Mouse (Mus musculus): ENCODE measurements around the gene Ppp1r9a. TPM values are rescaled to one million over a fixed set of nuclear protein-coding genes. Genes with fewer than 3 reads are reported as not detected.

Ppp1r9a gene
- total and polyA plus RNA-seq, 3 experiments = 1.0 TPM; not detected in 2

GRCm38 (mm10) chr6:4903325-4904054, 773 bp downstream of the Ppp1r9a start:
- no peak for DNase-seq (ENCODE audit: extremely low read depth)
- dilution Hi-C loops (cut with MboI; ENCODE audit: extremely low pct_ligation_motif_present, extremely low pct_unique_long_range_greater_than_20kb, low sequenced_read_pairs) (no loop called here), in situ Hi-C loops (cut with MboI; ENCODE audit: low pct_ligation_motif_present, low pct_unique_long_range_greater_than_20kb, low sequenced_read_pairs) (no loop called here)
- no peak for TF ChIP-seq JUND (conservative IDR thresholded peaks at IDR 0.05; ENCODE audit: low read depth, low read length)
- no peak for TF ChIP-seq MAZ (IDR thresholded peaks at IDR 0.05; ENCODE audit: low read depth, low read length)
- TF ChIP-seq EP300 (IDR thresholded peaks at IDR 0.05; ENCODE audit: low read length) = no peak
- no peak for TF ChIP-seq MYC (IDR thresholded peaks at IDR 0.05; ENCODE audit: low read depth, low read length)
- no peak for TF ChIP-seq NELFE (IDR thresholded peaks at IDR 0.05; ENCODE audit: low read depth, low read length)
- TF ChIP-seq HCFC1 (IDR thresholded peaks at IDR 0.05; ENCODE audit: low read depth, low read length) = no peak
- no peak for TF ChIP-seq POLR2AphosphoS2 (IDR thresholded peaks at IDR 0.05; ENCODE audit: low read depth, low read length)
- TF ChIP-seq CTCF (conservative IDR thresholded peaks at IDR 0.05 in 1 of 2, IDR thresholded peaks at IDR 0.05 in 1 of 2; ENCODE audit: low read depth in 2 of 2, low read length in 2 of 2) = no peak
- no peak for TF ChIP-seq SIN3A (IDR thresholded peaks at IDR 0.05; ENCODE audit: low read length)
- TF ChIP-seq SMC3 (IDR thresholded peaks at IDR 0.05; ENCODE audit: low read depth, low read length) = no peak
- TF ChIP-seq MAX (IDR thresholded peaks at IDR 0.05; ENCODE audit: low read length) = no peak
- TF ChIP-seq USF1 (IDR thresholded peaks at IDR 0.05; ENCODE audit: low read depth, low read length) = no peak
- TF ChIP-seq TCF12 (IDR thresholded peaks at IDR 0.05; ENCODE audit: low read depth, low read length) = no peak
- no peak for TF ChIP-seq MXI1 (IDR thresholded peaks at IDR 0.05; ENCODE audit: low read depth, low read length)
- no peak for TF ChIP-seq ZKSCAN1 (IDR thresholded peaks at IDR 0.05; ENCODE audit: borderline replicate concordance, low read depth, low read length)
- no peak for TF ChIP-seq PAX5 (IDR thresholded peaks at IDR 0.05; ENCODE audit: low read length)
- TF ChIP-seq GABPA (IDR thresholded peaks at IDR 0.05; ENCODE audit: insufficient replicate concordance, low read depth, low read length) = no peak
- Histone ChIP-seq H3K4me1 (ENCODE audit: control insufficient read depth in 1 of 2, insufficient read depth in 2 of 2) (no peaks in the 10 kb centered on the region), H3K4me3 (replicated peaks in 1 of 3; ENCODE audit: low read depth in 2 of 3, low read length in 2 of 3, poor library complexity in 1 of 3) (no peak overlapping the region), H3K27me3 (replicated peaks) (no peaks in the 10 kb centered on the region), H3K27ac (ENCODE audit: insufficient read depth, low read depth) (no peak overlapping the region), H3K9ac (ENCODE audit: insufficient read depth, low read depth) (no peak overlapping the region), H3K36me3 (replicated peaks in 1 of 2; ENCODE audit: control insufficient read depth in 1 of 2, insufficient read depth in 1 of 2, low read length in 1 of 2) (no peaks in the 10 kb centered on the region), H3K79me2 (replicated peaks; ENCODE audit: control insufficient read depth, extremely low read depth, insufficient read depth, poor library complexity, severe bottlenecking) (no peaks in the 10 kb centered on the region), H3K4me2 (ENCODE audit: insufficient read depth, low read depth, poor library complexity, severe bottlenecking) (no peak overlapping the region), H3K9me3 (replicated peaks; ENCODE audit: low read length) (peaks cover 6% of the 10 kb centered on the region)

GRCm38 (mm10) chr6:4904055-4904450, 1.3 kb downstream of the Ppp1r9a start:
- Histone ChIP-seq H3K4me2 (ENCODE audit: insufficient read depth, low read depth, poor library complexity, severe bottlenecking) (no peak overlapping the region), H3K9me3 (replicated peaks; ENCODE audit: low read length) (peaks cover 6% of the 10 kb centered on the region), H3K79me2 (replicated peaks; ENCODE audit: control insufficient read depth, extremely low read depth, insufficient read depth, poor library complexity, severe bottlenecking) (no peaks in the 10 kb centered on the region), H3K9ac (ENCODE audit: insufficient read depth, low read depth) (no peak overlapping the region), H3K4me1 (ENCODE audit: control insufficient read depth in 1 of 2, insufficient read depth in 2 of 2) (no peaks in the 10 kb centered on the region), H3K4me3 (replicated peaks in 1 of 3; ENCODE audit: low read depth in 2 of 3, low read length in 2 of 3, poor library complexity in 1 of 3) (no peak overlapping the region), H3K27ac (ENCODE audit: insufficient read depth, low read depth) (no peak overlapping the region), H3K27me3 (replicated peaks) (no peaks in the 10 kb centered on the region), H3K36me3 (replicated peaks in 1 of 2; ENCODE audit: control insufficient read depth in 1 of 2, insufficient read depth in 1 of 2, low read length in 1 of 2) (no peaks in the 10 kb centered on the region)
- DNase-seq (ENCODE audit: extremely low read depth) = no peak
- dilution Hi-C loops (cut with MboI; ENCODE audit: extremely low pct_ligation_motif_present, extremely low pct_unique_long_range_greater_than_20kb, low sequenced_read_pairs) = no loop called here
- TF ChIP-seq POLR2A (IDR thresholded peaks at IDR 0.05; ENCODE audit: low read depth, low read length) = no peak
- TF ChIP-seq MYC (IDR thresholded peaks at IDR 0.05; ENCODE audit: low read depth, low read length) = no peak
- no peak for TF ChIP-seq JUND (conservative IDR thresholded peaks at IDR 0.05; ENCODE audit: low read depth, low read length)
- TF ChIP-seq SMC3 (IDR thresholded peaks at IDR 0.05; ENCODE audit: low read depth, low read length) = no peak
- TF ChIP-seq MAFK (IDR thresholded peaks at IDR 0.05; ENCODE audit: insufficient replicate concordance, low read length) = no peak
- no peak for TF ChIP-seq MXI1 (IDR thresholded peaks at IDR 0.05; ENCODE audit: low read depth, low read length)
- no peak for TF ChIP-seq ZMIZ1 (IDR thresholded peaks at IDR 0.05; ENCODE audit: low read depth, low read length)
- no peak for TF ChIP-seq TCF12 (IDR thresholded peaks at IDR 0.05; ENCODE audit: low read depth, low read length)
- TF ChIP-seq CHD2 (IDR thresholded peaks at IDR 0.05; ENCODE audit: low read length) = no peak
- TF ChIP-seq NRF1 (IDR thresholded peaks at IDR 0.05; ENCODE audit: low read depth, low read length) = no peak
- no peak for TF ChIP-seq EP300 (IDR thresholded peaks at IDR 0.05; ENCODE audit: low read length)
- TF ChIP-seq MEF2A (IDR thresholded peaks at IDR 0.05; ENCODE audit: borderline replicate concordance, low read depth, low read length) = no peak
- TF ChIP-seq CTCF (conservative IDR thresholded peaks at IDR 0.05 in 1 of 2, IDR thresholded peaks at IDR 0.05 in 1 of 2; ENCODE audit: low read depth in 2 of 2, low read length in 2 of 2) = no peak
- in situ Hi-C loops (cut with MboI; ENCODE audit: low pct_ligation_motif_present, low pct_unique_long_range_greater_than_20kb, low sequenced_read_pairs) = no loop called here

Data from CH12.LX (cell line).